Mouse (Mus musculus) heart, postnatal 0 days (tissue): ENCODE results near the gene Slc17a2.

Experiments
- CTCF ChIP-seq: IDR thresholded peaks from 2 replicates; pipeline ENCODE4 v1.5.1; 2016; ENCODE audit warnings: antibody characterized with exemption, control low read depth, low read depth
- EP300 ChIP-seq: IDR thresholded peaks from 2 replicates; pipeline ENCODE4 v1.6.1; 2016; ENCODE audit warnings: antibody characterized with exemption, low read depth

DNA sequence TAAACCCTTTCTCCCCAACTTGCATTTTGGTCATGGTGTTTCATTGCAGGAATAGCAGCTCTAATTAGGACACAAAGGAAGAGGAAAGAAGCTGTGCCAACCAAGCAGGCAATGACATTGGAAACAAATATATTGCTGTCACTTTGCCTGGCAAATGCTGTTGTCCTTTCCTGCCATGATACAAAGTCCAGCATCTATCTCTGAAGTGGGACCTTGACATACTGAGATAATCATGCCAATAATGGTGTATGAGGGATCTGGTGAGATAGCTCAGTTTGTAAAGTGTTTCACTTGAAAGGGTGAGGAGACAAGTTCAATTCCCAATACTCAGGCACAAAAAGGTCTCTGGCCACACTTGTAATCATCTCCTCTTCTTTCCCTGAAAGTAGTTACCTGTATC is 40.0 kb upstream of the Slc17a2 start:
- TF ChIP-seq EP300 (no peak), CTCF (no peak)
